In the genomic region with DNA sequence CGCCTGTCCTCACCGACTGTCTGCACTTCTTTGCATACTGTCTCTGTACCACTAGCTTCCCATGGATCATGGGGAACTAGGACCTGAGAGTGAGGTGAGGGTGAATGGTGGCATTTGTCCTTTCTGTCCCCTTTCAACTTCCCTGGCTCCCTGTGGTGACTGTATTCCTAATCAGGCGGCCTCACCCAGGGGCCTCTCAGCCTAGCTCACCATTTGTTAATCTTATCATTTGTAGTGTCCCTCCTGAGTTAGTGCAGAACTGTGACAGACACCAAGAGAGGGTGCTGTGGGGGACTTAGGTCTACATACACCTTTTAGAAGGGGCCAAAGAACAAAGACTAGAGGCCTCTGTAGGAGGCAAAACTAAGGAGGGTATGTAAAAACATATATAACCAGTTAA, we compare ENCODE assay signal across 14 mouse cellular contexts.
DNase-seq lines count a peak whose midpoint lies in the region; ATAC-seq and TF ChIP-seq lines count a peak whose summit lies in the region.
"Had no signal": no experiment of that assay in that cellular context is flagged by ENCODE, and none has a peak within 500 bp of the region (broad histone marks: within the 10 kb centered on the region; RNA-seq: fewer than 3 reads in every experiment).

No protein-coding gene starts in this region.

- intact Hi-C loops in heart, postnatal 25 days (cut with DNase I), result no loop called here

- no peak for TF ChIP-seq POLR2A in bone marrow macrophage, adult 2 months (IDR thresholded peaks at IDR 0.05; ENCODE audit: borderline replicate concordance, low read depth, low read length)

- peak overlapping the region; percentile 24 for H3K4me2 ChIP-seq in heart, embryonic 15.5 days
- H3K4me2 ChIP-seq in liver, embryonic 16.5 days (ENCODE audit: low read depth, low read length), result peak overlapping the region; percentile 81
- H3K4me2 ChIP-seq: limb, embryonic 13.5 days; midbrain, embryonic 13.5 days had no signal

- 49% methylated on average over 3 of the region's 3 CpGs for WGBS in heart, embryonic 15.5 days
- WGBS in liver, embryonic 16.5 days (ENCODE audit: insufficient replicate concordance), result 42% methylated on average over 3 of the region's 3 CpGs

- H3K27ac ChIP-seq in heart, embryonic 15.5 days, result peak overlapping the region; percentile 88
- H3K27ac ChIP-seq in bone marrow macrophage, adult 2 months (ENCODE audit: insufficient read depth, low read depth, low read length), result peak overlapping the region; percentile 94
- peak overlapping the region; percentile 68 for H3K27ac ChIP-seq in liver, embryonic 16.5 days (ENCODE audit: low read length)
- H3K27ac ChIP-seq: midbrain, embryonic 13.5 days had no signal

- H3K4me1 ChIP-seq in heart, embryonic 15.5 days (replicated peaks), result peaks cover 40% of the 10 kb centered on the region
- peaks cover 46% of the 10 kb centered on the region for H3K4me1 ChIP-seq in bone marrow macrophage, adult 2 months (ENCODE audit: control insufficient read depth, insufficient read depth, low read length)
- H3K4me1 ChIP-seq in liver, embryonic 16.5 days (ENCODE audit: control insufficient read depth, low read depth, low read length), result peaks cover 41% of the 10 kb centered on the region
- H3K4me1 ChIP-seq: midbrain, embryonic 13.5 days had no signal

- no peak overlapping the region for H3K4me3 ChIP-seq in heart, embryonic 15.5 days
- peak overlapping the region; percentile 36 for H3K4me3 ChIP-seq in bone marrow macrophage, adult 2 months (ENCODE audit: insufficient read depth, low read length)
- H3K4me3 ChIP-seq in liver, embryonic 16.5 days (ENCODE audit: low read depth, low read length), result peak overlapping the region; percentile 44
- H3K4me3 ChIP-seq: limb, embryonic 13.5 days; midbrain, embryonic 13.5 days had no signal

- H3K27me3 ChIP-seq in heart, embryonic 15.5 days, result no peaks in the 10 kb centered on the region
- H3K27me3 ChIP-seq in liver, embryonic 16.5 days (ENCODE audit: control insufficient read depth, insufficient read depth, low read depth, low read length), result no peaks in the 10 kb centered on the region
- H3K27me3 ChIP-seq: limb, embryonic 13.5 days; midbrain, embryonic 13.5 days had no signal

- H3K9ac ChIP-seq in heart, embryonic 15.5 days, result no peak overlapping the region
- H3K9ac ChIP-seq in liver, embryonic 16.5 days (ENCODE audit: low read depth, low read length), result peak overlapping the region; percentile 68
- H3K9ac ChIP-seq: forebrain, postnatal 0 days; limb, embryonic 13.5 days; midbrain, embryonic 13.5 days had no signal

- no peak for TF ChIP-seq CTCF in bone marrow macrophage, adult 2 months (IDR thresholded peaks at IDR 0.05; ENCODE audit: low read depth, low read length)

- no peaks in the 10 kb centered on the region for H3K9me3 ChIP-seq in heart, embryonic 15.5 days (replicated peaks)
- no peaks in the 10 kb centered on the region for H3K9me3 ChIP-seq in liver, embryonic 16.5 days (replicated peaks; ENCODE audit: control insufficient read depth, low read length)
- H3K9me3 ChIP-seq: limb, embryonic 13.5 days; midbrain, embryonic 13.5 days had no signal

- no peak for DNase-seq in heart, postnatal 25 days (ENCODE audit: low spot score)
- no peak for DNase-seq in cerebellum, postnatal 4 days (ENCODE audit: low spot score in 2 of 2)
- no peak for DNase-seq in urinary bladder, postnatal 25 days (ENCODE audit: low spot score)
- DNase-seq in right cerebral cortex, postnatal 10 days (ENCODE audit: low spot score in 2 of 2), result no peak
- DNase-seq: cerebellum, postnatal 36 days; forebrain, postnatal 0 days; heart, postnatal 14 days; kidney, adult 18-20 months had no signal

- no peak for ATAC-seq in heart, embryonic 15.5 days (replicated peaks; ENCODE audit: insufficient number of reproducible peaks, insufficient read depth, low FRiP score, low read depth)
- peak; percentile 70 for ATAC-seq in erythroblast, adult 5-6 weeks (replicated peaks; ENCODE audit: low FRiP score, poor library complexity, severe bottlenecking)
- peak; percentile 94 for ATAC-seq in liver, embryonic 16.5 days (ENCODE audit: low read depth)
- ATAC-seq: midbrain, embryonic 13.5 days had no signal

- H3K36me3 ChIP-seq in heart, embryonic 15.5 days, result no peaks in the 10 kb centered on the region; the same call in 1 of the 2 replicates
- H3K36me3 ChIP-seq in liver, embryonic 16.5 days (ENCODE audit: control insufficient read depth, insufficient read depth), result no peaks in the 10 kb centered on the region
